Mouse (Mus musculus) urinary bladder, adult 2 months (tissue): Measurements from ENCODE around the gene Rpusd4. TPM values are rescaled to one million over a fixed set of nuclear protein-coding genes. Genes with fewer than 3 reads are reported as not detected.

Source experiments
- DNase-seq: peaks from one replicate; pipeline ENCODE4 v3.0.0; 2022; ENCODE audit warnings: low spot score
- polyA plus RNA-seq: library from polyadenylated mRNA; depleted of rRNA; stranded (reverse); fragments of >200 nt; gene quantifications from 2 replicates; pipeline ENCODE4 v1.2.3, GENCODE M21; 2012; rRNA removed

The Rpusd4 gene
- 13.7 and 14.8 TPM in 2 replicates for polyA plus RNA-seq

DNA sequence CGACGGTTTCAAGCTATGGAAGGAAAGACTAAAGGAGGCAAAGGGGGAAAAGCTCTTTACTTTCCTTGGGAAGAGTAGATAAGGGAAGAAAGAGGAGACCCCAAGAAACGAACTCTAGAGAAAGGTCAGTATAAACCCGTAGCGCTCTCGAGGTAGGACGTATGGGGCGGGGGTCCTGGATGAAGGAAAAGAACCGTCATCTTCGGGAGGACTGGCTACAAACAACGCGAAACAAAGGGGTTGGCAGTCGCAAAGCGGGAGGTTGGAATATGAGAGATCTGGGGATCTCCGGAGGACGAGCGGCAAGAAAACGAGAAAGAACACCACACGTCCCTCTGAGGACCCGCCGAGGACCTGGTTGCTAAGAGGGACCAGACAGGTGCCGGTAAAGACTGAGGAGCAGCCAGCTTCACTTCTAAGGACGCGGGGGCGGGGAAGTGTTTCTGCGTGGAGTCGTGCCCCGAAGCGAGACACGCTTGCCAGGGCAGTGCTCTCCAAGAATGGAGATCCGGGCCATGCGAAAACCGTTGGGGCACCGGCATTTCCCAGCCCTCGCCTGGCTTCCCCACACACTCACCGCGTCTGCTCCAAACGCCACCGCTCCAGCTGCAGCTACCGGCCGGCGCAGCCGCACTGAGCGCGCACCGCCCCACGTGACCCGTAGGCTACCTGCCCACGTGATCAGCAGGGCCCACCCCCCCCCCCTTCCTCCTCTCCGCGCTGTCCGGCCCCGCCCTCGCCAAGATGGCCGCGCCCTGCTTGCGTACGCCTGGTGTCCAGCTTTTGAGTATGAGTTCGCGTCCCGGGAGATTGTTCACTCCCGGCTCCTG is at the start of gene Rpusd4, which contains the start of gene Fam118b:
Rpusd4 (plus strand) TSS at position 720 of the 830 bp plus-strand sequence.
Fam118b (minus strand) TSS at position 660 of the 830 bp plus-strand sequence.
- DNase-seq = peak; percentile 85

DNA sequence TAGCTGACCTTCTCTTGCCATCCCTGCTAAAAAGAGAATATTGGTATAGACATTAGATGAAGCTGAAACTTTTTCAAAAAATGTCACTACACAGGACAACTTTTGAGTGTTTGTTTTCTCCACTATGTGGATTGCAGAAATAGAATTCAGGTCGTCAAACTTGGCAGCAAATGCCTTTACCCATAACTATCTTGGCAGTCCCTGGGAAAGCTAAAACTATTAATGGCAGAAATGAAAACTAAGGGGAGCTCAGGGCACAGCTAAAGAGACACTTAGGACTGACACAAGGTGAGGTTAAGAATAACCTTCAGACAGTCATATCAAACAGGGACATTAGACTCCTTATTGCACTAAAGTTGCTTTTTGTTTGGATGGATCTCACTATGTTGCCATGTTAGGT is 49.7 kb upstream of the Rpusd4 start:
- no peak for DNase-seq

DNA sequence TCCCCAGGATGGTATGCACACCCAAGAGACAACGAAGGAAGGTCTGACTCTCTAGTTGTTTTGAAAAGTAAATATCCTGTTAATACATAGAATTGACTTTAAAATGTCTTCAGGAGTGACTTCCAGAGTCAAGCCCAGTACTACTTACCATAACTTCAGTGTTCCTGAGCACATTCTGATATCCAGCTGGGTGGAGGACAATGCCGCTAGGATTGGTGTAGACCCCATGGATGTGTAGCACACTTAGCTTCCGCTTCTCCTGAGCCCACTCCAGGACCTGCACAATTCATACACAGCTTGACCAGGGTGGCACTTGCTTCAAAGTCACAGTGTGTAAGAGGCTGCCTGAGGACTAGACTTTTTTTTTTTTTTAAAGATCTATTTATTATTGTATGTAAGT is 44.2 kb upstream of the Rpusd4 start:
- no peak for DNase-seq

DNA sequence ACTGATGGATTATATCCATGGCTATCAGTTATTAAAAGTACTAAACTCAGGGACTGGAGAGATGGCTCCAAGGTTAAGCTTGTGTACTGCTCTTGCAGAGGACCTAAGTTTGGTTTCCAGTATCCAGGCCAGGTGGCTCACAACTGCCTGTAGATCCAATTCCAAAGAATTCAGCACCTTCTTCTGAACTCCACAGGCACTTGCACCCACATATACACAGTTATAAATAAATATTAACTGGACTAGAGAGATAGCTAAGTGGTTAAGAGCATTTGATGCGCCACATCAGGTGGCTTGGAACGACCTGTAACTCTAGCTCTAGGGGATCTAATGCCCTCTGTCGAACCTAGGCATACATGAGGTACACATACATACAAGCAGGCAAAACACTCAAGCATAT is 39.0 kb upstream of the Rpusd4 start:
- no peak for DNase-seq

DNA sequence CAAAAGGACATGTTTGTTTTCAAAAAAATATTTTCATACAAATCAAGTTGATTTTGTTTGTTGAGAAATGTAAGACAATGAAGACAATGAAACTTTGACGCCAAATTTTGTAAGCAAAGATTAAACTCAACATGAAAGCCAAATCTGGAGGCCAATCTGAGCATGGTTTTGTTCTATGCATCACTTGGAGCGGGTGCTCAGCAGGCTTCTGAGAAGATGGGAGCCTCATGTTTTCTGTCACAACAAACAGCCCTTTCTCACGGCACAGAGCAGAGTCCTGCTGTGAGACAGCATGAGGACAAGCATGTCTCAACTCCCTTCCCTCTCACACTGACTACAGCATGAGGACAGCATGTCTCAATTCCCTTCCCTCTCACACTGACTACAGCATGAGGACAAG is 31.7 kb upstream of the Rpusd4 start:
- no peak for DNase-seq

DNA sequence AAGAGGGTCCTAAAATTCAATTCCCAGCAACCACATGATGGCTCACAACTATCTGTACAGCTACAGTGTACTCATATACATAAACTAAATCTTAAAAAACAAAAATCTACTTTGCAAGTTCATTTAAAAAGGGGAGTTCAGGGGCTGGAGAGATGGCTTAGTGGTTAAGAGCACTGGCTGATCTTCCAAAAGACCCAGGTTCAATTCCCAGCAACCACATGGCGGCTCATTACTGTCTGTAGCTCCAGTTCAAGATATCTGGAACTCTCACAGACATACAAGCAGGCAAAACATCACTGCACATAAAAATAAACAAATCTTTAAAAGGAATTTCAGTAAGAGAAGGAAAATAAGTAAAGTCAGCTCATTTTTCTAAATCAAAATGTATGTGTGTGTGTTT is 29.3 kb upstream of the Rpusd4 start:
- no peak for DNase-seq

DNA sequence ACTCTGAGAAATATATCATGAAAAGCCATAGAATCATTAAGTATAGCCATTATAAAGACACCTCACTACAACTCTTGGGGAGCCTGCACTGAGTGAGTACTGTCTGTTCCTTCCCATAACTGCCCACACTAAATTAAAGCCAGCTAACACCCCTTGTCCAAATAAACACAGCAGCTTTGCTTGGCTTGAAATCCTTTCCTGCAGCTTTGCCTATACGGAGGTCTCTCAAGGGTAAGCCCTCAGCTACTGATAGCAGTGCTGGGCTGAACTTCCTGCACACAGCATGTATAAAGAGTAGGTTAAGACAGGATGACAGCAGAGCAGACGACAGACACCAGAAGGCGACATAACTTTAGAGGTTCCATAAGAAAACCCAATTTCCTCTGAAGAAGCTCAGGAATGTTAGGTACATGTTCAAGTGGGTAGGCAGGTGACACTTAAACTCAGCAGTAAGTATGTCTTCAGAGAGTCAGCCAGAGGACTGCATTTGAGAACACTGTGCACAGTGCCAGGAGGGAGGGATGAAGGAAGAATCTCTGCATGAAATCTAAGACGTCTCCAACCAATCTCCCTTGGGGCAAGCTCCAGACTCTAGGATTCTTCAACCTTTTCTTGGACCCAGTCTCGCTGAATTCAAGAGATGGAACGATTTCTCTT is 28.6 kb upstream of the Rpusd4 start:
- no peak for DNase-seq

DNA sequence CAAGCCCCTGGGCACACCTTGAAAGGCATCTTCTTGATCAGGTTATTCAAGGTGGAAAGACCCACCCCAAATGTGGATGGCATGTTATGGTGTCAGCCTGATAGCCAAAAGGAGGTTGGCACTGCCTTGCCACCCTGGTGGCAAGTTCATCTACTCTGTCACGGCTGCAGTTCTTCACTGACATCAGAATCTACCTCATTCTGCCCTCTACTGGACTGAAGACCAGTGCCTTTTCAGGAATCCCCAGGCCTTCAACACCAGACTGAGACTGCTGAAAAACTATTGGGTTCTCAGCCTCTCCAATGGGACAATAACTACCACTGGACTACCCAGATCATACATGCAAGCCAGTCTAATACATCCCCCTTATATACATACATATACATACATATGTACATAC is 27.9 kb upstream of the Rpusd4 start:
- DNase-seq = no peak

DNA sequence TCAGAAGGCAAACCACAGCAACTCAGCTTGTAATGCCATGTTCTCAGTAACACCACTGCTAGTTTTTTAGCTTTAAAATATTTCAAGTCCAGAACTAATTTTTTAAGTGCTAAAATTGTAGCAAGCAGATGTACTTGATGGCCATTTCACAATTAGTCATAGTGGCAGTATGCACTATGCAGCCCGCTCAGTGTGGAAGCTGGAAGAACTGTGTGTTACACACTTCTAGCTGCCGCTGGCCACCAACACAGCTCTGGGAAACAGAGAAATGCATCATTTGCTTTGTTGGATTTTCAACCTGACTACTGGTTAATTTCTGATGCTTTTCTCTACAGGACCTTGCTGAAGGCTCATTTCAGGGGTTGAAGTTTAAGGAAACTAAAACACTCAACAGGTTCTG is 20.3 kb upstream of the Rpusd4 start:
- no peak for DNase-seq

DNA sequence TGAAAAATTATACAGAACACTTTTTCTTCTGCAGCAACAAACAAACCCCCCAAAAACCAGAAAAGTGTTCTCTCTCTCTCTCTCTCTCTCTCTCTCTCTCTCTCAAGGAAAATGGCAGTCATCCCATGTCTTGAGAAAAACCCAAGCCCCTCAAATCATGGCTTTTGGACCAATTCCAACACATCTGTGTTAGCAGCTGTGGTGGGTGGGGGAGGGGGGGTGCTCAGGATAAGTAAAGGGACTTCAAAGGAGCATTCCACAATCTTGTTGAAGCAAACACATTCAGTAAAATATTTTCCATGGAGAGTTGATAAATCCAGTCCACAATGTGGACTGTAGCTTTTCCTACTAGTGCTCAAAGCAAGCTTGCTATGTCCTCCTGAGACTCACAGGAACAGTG is 18.2 kb upstream of the Rpusd4 start:
- DNase-seq = no peak

DNA sequence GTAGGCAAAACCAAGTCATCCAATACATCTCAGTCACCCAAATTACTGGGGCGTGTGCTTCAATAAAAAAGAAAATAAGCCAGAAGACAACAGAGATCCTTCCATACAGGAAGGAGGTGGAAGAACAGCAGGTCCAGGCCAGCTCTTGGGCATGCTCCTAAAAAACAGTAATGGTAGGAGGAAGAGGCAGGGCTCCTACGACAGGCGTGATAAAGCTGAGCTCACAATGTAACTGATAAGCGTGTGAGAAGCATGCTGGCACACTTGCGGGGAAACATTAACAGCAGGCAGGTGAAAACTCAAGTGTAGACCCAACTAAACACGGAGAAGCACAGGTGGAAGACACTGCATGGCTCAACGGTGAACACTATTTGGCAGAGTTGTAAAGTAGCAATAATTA is 10.3 kb upstream of the Rpusd4 start:
- DNase-seq = no peak

DNA sequence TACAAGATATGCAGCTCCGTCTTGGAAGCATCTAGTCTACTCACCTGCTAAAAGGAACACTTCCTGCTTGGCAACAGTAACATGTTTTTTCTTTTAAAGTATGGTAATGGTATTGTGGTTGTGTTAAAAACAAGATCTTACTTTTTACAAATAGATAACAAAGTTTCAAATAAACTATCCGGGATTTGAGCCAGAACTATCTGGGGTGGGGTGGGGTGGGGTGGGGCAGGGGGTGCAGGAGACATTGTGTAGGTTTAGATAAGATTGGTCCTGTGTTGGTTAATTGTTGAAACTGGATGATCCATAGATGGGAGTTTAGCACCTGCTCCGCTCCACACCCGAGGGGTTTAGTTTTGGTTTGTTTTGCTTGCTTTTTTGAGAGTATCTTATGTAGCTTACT is 5.2 kb upstream of the Rpusd4 start:
- no peak for DNase-seq

DNA sequence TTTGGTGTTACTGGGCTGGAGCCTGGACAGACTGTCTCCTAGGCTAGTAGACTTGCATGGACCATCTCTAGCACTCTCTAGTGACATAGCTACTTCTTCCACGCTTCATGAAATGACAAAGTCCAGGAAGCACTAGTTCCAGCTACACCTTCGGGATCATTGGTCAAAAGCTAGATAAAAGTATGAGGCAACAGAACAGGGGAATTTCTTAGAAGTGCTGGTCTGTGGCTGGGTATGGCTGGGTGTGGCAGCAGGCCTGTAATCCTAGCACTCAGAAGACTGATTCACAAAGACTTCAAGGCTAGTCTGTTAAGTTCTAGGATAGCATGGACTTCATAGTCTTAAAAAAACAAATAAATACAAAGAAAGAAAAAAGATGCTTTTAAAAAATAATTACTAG is 4.2 kb upstream of the Rpusd4 start:
- DNase-seq = no peak

DNA sequence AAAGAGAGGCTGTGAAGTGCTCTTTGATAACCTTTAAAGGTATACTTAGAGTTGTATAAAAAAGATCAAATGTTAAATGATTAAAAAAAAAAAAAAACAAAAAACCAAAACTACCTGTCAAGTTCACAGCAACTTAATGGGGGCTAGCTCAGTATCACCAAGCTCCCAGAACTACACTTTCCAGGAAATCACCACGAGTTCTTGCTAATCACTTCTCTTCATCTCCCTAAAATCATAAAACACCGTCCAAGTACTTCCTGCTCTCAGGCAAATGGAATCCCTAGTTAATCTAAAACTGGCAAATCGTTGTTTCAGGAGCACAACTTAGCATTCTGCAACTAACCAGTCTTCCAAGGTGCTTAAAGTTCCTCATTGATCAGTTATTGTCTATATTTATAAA is 3.2 kb upstream of the Rpusd4 start:
- DNase-seq = no peak

DNA sequence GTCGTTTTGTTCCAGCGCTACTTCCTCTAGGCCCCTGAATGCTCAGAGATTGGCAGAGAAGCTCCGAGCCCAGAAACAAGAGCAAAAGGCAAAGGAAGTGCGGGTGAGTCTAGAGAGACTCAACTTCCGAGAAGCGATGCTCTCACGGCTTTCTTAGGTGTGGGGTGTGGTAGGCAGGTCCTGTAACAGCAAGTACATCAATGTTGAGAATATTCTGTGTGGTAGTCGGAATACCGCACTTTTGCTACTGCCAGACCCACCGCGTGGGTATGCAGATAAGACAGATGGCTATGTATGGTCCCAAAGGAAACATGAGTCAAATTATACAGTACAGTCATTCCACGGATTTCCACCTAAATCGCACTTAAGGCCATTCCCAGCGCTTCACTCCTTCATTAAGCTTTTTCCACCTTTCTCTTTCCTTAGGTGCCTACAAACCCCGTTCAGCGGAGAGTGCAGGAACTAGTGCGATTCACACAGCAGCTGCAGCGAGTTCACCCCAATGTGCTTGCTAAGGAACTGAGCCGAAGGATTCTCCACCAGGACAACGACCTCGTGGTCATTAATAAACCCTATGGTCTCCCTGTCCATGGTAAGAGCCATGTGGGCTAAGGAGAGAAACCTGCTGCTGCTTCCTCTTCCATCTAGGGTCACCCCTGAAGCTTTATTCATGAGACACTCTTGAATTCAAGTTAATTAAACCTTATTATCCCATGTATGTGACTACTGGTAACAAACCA is 481 bp downstream of the Rpusd4 start:
- DNase-seq = no peak

DNA sequence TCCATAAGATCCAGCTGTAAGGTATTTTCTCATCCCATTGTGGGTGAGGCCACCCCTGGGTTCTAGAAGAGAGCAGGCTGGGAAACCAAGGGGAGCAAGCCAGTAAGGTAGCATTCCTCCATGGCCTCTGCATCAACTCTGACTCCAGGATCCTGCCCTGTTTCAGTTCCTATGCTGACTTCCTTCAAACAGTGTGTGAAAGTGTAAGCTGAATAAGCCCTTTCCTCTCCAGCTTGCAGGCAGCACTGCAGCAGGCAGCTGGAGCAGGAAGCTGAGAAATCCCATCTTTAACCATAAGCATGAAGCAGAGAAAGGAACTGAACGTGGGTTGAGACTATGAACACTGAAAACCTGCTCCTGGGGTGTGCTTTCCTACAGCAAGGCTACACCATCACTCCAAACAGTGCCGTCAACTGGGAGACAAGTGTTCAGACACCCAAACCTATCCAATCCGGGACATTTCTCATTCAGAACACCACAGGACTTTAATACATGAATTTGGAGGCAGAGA is 10.2 kb downstream of the Rpusd4 start:
- no peak for DNase-seq

DNA sequence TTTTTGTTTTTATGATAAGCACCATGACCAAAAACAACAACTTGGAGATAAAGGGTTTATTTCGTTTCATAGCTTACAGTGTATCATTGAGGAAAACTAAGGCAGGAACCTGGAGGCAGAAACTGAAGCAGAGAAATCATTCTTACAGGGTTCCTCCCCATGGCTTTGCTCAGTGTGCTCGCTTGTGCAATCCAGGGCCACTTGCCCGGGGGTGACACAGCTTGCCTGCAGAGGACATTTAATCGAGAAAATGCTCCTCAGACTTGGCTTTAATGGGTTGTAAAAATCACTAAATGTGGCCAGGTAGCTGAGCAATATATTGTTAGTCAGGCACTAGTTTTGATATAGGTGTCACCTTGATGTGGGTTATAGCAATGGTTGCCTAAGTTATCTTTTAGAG is 10.8 kb downstream of the Rpusd4 start:
- DNase-seq = no peak

DNA sequence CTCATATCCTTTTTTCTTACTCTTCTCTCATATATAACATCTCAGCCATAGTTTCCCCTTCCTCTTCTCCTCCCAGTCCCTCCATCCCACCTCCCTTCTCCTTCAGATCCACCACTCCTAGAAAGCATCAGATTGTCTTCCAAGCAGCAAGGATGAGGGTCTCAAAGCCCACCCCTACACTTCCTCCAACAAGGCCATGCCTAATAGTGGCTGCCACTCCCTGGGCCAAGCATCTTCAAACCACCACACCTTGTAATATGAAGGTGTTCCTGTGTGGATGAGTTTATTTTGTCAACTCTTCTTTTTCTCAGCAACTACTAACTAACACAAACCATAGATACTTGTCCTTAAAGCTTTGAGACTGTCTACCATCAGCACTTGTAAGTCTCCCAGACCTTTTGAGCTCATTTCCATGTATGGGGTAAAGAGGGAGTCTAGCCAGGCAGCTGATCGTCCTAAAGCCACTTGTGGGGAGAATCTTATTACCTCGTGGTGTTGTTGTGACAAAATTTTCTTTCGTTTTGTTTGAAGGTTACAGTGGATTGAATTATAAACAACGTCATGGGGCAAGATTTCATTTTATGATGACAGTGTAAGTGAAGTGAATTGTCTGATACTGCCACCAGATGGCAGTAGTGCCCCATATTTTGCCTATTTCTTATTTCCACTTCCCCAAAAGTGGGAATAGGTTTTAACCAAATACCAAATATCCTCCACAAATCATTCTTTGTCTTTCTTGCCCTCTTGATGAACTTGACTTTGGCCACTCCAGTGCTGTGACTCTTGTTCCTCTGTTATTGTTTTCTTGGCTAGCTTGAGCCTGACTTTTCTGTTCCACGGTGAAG is 14.6 kb downstream of the Rpusd4 start:
- DNase-seq = no peak

DNA sequence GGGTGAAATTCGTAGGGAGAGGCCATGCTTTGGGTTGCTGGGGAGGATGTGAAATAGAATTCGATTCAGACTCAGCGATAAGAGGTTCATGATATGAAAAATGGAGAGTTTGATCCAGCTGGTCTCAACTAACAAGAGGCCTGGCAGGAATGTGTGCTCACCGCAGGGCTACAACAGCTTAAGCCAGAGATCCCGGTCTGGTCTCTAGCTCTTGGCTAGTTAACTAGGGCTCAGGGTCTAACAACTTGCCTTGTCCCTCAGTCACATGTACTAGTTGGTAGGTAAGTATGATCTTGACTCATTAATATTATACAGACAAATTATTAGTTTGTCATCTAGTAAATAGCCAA is 15.2 kb downstream of the Rpusd4 start:
- DNase-seq = no peak

DNA sequence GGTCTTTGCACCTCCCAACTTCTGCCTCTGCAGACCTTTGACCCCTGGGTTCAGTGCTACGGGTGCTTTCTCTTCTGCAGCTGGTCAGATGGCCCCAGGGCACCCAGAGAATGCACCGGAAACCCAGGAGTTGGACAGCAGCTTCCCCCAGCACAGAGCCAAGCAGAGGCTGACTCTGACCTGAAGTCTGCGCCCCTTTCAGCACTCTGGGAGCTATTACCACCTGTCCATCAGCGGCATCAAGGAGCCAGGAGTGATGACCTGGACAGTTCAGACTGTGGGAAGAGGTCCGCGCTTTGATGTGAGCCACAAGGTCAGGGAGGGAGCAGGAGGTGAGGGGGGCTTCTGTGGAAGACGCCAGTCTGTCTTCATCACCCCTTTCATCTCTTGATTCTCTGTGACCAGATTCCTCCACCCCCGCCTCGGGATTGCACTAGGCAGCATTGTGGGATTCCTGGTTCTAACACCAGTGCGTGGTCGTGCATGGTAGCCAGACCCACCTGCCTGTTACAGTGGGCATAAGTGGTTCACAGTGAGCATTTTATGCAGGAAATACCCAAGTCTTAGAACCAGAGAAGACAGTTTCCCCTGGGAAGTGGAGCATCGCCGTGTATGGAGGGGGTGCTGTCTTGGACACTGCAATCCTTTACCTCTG is 15.9 kb downstream of the Rpusd4 start:
- DNase-seq = no peak

DNA sequence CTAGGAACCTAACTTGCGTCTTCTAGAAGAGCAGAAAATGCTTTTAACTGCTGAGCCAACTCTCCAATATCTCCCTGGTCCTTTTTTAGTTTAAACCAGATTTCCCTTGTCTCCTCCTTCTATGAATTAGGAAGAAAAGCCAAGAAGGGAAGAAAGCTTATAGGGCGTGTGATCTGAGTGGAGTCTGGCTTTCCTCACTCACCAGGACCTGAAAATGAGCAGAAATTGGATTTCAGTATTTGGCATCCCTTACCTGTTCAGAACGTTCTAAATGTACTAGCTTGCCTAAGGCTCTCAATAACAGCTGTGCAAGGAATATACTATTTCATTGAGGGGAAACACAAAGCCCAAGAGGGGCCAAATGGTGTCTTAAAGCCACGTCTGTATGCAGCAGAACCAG is 16.7 kb downstream of the Rpusd4 start:
- no peak for DNase-seq
